Mouse (Mus musculus) kidney, embryonic 16.5 days (tissue): ENCODE data around the gene Gbp10. TPM values are rescaled to one million over a fixed set of nuclear protein-coding genes. Genes with fewer than 3 reads are reported as not detected.
"Not testable (repeated sequence)": the region's sequence is repeated elsewhere in the genome, so short reads cannot be mapped to it uniquely, and the experiment has no call there.

Experiments
- ATAC-seq: fragments of 200-750 bp; cut with Nextera tagmentation; 2 replicates; pipeline ENCODE4 v1.8.0; 2017; ENCODE audit warnings: moderate TSS enrichment; ENCODE audit not compliant: low FRiP score, low TSS enrichment
- H3K27ac ChIP-seq: fragments of 300-500 bp; sonication (generic); 2 replicates; pipeline ENCODE4 v1.5.1; 2014; ENCODE audit warnings: low read length
- H3K27me3 ChIP-seq: fragments of 300-500 bp; sonication (generic); 2 replicates; pipeline ENCODE4 v1.6.1; 2014; ENCODE audit warnings: low read length, control low read depth, mixed read lengths; ENCODE audit not compliant: insufficient read depth
- H3K36me3 ChIP-seq: fragments of 300-500 bp; sonication (generic); 2 replicates; pipeline ENCODE4 v1.6.1; 2014; ENCODE audit warnings: low read length, control low read depth, mixed read lengths; ENCODE audit not compliant: insufficient read depth
- H3K4me1 ChIP-seq: fragments of 300-500 bp; sonication (generic); 2 replicates; pipeline ENCODE4 v1.6.1; 2014; ENCODE audit warnings: low read length, control low read depth, mixed read lengths; ENCODE audit not compliant: insufficient read depth
- H3K4me2 ChIP-seq: fragments of 300-500 bp; sonication (generic); replicated peaks from 2 replicates; pipeline ENCODE4 v1.6.1; 2014; ENCODE audit warnings: low read depth, low read length
- H3K4me3 ChIP-seq: fragments of 300-500 bp; sonication (generic); 2 replicates; pipeline ENCODE4 v1.5.1; 2014; ENCODE audit warnings: mild to moderate bottlenecking, low read length
- H3K9ac ChIP-seq: fragments of 300-500 bp; sonication (generic); replicated peaks from 2 replicates; pipeline ENCODE4 v1.6.1; 2014; ENCODE audit warnings: low read length
- H3K9me3 ChIP-seq: fragments of 300-500 bp; sonication (generic); 2 replicates; pipeline ENCODE4 v1.6.1; 2016; ENCODE audit warnings: low read length, control low read depth
- WGBS: fragments of 180-500 bp; shearing (Covaris S2); extraction: QIAGEN DNeasy Blood & Tissue Kit; methylation state at CpG from one replicate; pipeline ENCODE4 v1.1.7; 2014; 5-methylcytosine and 5-hydroxymethylcytosine counted together
- polyA plus RNA-seq: library from polyadenylated mRNA; unstranded; fragments of >200 nt; fragmentation: Nextera tagmentation; extraction: Ambion mirVana; gene quantifications from 2 replicates; pipeline ENCODE4 v1.2.1, GENCODE M21; 2015

Gene Gbp10
- polyA plus RNA-seq, 1 experiment from 2014 or later, result not detected

DNA sequence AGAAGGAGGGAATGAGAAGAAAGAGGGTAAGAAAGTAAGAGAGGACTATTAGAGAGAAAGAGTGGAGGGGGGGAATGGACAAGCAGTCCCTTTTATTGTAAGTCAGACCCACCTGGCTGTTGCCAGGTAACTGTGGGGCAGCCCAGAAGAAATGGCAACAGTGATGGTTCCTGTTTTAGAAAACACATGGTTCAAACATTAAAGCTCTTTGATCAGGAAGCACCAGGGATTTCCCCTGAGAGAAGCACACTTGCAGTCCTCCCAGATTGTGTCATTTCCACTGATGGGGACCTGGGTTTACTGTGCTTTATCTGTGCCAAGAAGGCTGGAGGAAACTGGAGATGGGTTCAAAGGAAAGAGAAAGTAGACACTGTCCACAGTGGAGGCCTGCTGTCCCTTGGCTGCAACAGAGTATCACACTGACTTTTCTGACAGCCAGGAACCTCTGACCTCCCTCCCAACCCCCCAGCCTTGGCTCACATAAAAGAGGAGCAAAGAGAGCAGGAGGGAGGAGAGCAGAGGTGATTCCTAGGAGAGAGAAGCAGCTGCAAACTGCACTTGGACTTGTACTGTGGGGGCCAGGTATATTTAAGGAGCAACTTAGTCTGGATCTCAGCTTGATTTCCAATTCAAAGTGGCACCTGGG is 41.3 kb downstream of the Gbp10 start:
- not testable (repeated sequence) for H3K4me3 ChIP-seq, H3K9ac ChIP-seq, H3K27ac ChIP-seq, H3K9me3 ChIP-seq, H3K27me3 ChIP-seq, ATAC-seq, H3K4me2 ChIP-seq, H3K4me1 ChIP-seq, H3K36me3 ChIP-seq

DNA sequence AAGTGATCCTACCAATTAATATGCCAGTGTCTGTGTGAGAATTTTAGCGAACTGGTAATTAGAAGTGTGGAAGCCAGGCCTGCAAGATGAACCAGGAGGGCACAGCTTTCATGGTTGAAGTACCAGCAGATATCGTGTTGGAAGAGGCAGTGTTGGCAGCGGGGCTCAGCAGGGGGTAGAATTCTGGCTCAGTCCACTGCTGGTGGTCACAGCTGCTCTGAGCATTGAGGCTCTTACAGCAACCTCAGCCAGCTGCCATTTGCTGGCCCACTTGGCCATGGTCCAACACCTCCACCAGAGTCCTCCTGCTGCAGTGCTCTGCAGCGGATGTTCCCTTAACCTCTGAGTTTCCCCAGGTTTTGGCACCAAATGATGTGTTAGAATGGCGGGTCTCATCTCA is 43.0 kb downstream of the Gbp10 start:
- not testable (repeated sequence) for H3K9ac ChIP-seq, H3K36me3 ChIP-seq, ATAC-seq, H3K4me2 ChIP-seq, H3K27me3 ChIP-seq, H3K9me3 ChIP-seq, H3K4me1 ChIP-seq, H3K4me3 ChIP-seq, H3K27ac ChIP-seq
- 78% methylated on average over 5 of the region's 5 CpGs for WGBS

GRCm38 (mm10) chr5:105192536-105192935 is 46.8 kb downstream of the Gbp10 start:
- H3K4me3 ChIP-seq, H3K27ac ChIP-seq, H3K9me3 ChIP-seq, H3K27me3 ChIP-seq, H3K4me1 ChIP-seq, H3K36me3 ChIP-seq, H3K9ac ChIP-seq, ATAC-seq, H3K4me2 ChIP-seq: not testable (repeated sequence)
- 74% methylated on average over 2 of the region's 2 CpGs for WGBS

GRCm38 (mm10) chr5:105181446-105181845 is 57.9 kb downstream of the Gbp10 start:
- ATAC-seq, result no peak
- Histone ChIP-seq H3K4me2 (no peak overlapping the region), H3K9ac (no peak overlapping the region), H3K9me3 (no peaks in the 10 kb centered on the region), H3K4me3 (no peak overlapping the region), H3K27me3 (no peaks in the 10 kb centered on the region), H3K4me1 (no peaks in the 10 kb centered on the region), H3K36me3 (no peaks in the 10 kb centered on the region), H3K27ac (no peak overlapping the region)

Other genes with a start within 250 kb of the Gbp10 start
- 2.3 and 2.9 TPM in 2 replicates for gene Gbp9, start 100.0 kb downstream of the Gbp10 start, polyA plus RNA-seq
- 0.54 and 0.59 TPM in 2 replicates for gene Gbp8, start 100.0 kb downstream of the Gbp10 start, polyA plus RNA-seq
- 0.37 and 0.86 TPM in 2 replicates for gene Gbp4, start 99.9 kb downstream of the Gbp10 start, polyA plus RNA-seq
- gene Gm43302, start 54.2 kb upstream of the Gbp10 start, polyA plus RNA-seq, result not detected in 2 replicates
- 0.63 and 0.86 TPM in 2 replicates for gene Gbp6, start 54.2 kb upstream of the Gbp10 start, polyA plus RNA-seq
- 5.3 and 5.5 TPM in 2 replicates for gene Lrrc8b, start 176.2 kb upstream of the Gbp10 start, polyA plus RNA-seq